Mouse (Mus musculus) T-helper 17 cell (primary cell): ENCODE data around the gene Asphd2.
"Not testable (repeated sequence)": the region's sequence is repeated elsewhere in the genome, so short reads cannot be mapped to it uniquely, and the experiment has no call there.

Source experiments
- in situ Hi-C, 2 experiments: fragments of 300-600 bp; cut with MboI, MseI; formaldehyde crosslinking; loops; 1 replicate in 1 of 2; 2 replicates in 1 of 2; pipeline ENCODE4 v1.15.1; 2025; ENCODE audit warnings: high pct_unique_total_duplicates in 2 of 2

Gene Asphd2

DNA sequence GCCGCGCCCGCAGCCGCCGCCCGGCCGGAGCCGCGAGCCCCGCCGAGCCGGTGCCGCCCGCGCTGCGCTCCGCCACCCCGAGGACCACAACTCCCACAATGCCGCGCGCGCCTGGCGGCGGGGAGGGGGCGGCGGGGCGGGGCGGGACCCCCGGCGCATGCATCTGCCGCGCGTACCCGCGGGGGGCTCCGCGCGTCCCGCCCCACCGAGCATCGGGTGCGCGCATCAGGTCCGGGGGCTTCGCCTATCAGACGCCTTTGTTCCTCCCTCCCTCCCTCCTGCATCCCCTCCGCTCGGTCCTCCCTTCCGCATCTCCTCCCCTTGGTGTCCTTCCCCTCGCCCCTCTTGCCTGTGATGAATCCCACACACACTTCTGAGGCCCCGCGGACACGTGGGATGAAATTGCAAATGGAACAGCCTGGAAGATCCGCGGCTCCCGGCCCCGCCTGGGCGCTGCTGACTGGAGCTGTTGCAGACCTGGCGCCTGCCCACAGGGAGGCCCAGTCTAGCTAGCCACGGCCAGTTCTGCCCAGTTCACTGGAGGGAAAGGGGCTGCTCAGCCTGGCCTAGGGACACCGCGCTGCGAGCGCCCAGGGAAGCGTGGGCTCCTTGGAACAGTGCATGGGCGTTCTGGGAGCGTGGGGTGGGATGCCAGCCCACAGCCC lies at the start of gene Asphd2:
Asphd2 (minus strand) TSS at position 88 of the 665 bp plus-strand sequence.
- in situ Hi-C loops: no loop called here

DNA sequence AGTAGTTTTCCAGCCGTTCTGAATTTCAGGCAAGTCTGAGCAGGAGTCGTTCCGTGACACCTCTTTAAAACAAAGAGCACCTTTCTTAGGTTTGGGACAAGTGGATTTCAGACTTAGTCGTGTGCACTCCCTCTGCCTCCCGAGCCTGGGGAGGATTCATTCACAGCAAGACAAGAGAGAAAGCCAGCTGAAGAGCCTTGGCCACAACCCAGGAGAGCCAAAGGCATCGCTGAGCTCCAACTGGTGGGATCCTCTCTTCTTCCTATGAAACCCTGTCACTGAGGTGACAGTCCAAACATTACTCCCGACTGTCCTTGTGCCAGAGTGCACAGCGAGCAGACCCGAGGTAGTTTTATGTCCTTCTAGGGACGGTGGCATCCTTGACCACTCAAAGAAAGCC lies 43.9 kb upstream of the Asphd2 start:
- in situ Hi-C loops: no loop called here

DNA sequence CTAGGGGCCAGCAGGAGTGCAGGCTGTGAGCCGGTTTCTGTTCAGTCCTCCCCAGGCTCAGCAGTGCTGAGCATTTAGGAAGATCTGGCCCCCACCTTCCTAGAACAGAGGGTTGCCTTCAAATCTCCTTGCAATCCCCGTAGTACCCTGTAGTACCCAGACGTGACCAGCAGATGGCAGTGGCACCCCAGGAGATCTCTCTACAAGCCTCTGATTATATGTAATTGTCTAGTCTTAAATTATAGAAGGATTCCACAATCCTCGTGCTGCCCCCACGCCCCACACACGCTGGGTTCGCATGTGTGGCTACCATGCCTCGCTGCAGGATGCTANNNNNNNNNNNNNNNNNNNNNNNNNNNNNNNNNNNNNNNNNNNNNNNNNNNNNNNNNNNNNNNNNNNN lies 38.3 kb upstream of the Asphd2 start:
- in situ Hi-C loops: no loop called here

DNA sequence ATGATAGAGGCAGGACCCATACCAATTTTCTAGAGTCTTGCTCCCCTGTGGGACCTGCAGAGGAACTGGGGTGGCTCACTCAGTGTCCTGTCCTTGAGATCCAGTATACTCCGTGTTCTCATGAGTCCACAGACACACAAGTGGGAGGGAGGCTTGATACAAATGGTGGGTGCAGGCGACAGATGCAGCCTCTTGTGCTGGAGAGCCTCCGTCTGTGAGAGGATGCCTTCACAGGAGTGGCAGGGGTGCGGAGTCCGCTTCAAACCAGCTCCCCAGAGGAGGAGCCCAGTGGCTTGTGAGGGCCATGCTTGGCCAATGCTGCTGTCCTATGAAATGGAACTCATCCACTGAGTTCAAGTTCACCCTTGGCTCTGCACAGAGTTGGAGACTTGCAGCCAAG lies 37.4 kb upstream of the Asphd2 start:
- in situ Hi-C loops: no loop called here

DNA sequence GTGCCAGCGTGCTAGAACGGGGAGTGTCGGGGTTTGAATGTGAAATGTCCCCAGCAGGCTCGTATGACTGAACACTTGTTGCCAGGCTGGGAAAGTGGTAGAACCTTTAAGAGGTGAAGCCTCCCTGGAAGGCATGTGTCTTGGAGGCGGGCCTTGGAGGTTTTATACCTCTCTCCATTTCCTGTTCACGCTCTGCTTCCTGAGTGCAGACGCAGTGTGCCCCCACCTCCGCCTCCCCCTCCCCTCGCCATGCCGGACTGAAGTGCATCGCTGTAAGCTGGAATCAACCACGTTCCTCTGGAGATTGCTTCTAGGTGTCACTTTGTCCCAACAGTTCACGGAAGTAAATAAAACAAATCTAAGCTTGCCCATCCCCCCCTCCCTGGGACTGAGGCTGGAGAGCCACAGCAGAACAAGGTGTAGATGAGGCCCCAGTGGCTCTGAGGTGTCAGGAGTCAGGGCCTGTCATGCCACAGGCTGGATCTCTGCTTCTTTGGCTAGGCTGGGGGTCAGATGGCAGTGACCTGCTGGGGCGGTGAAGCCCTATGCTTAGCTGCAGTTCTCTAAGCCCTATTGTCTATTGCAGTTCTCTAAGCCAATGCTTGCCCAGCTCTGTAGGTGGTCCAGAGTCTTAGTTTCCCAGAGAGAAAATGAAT lies 36.6 kb upstream of the Asphd2 start:
- in situ Hi-C loops: no loop called here

DNA sequence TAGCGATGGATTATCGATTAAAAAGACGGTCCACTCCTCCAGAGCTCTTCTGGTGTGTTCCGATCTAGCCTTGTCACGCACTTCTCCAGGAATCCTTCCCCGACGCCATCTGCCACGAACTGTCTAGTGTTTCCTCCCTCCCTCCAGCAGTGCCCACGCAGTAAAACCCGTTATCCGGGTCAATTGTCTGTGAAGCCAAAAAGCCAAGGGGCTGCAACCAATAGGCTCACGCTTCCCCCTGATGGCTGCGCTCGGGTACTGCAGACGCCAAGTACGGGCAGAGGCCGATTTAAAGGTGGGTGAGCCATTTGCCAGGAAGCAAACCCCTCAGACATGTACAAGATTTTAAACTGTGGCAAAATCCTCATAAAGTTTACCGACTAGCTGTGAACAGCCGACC lies 34.3 kb upstream of the Asphd2 start:
- in situ Hi-C loops: no loop called here

DNA sequence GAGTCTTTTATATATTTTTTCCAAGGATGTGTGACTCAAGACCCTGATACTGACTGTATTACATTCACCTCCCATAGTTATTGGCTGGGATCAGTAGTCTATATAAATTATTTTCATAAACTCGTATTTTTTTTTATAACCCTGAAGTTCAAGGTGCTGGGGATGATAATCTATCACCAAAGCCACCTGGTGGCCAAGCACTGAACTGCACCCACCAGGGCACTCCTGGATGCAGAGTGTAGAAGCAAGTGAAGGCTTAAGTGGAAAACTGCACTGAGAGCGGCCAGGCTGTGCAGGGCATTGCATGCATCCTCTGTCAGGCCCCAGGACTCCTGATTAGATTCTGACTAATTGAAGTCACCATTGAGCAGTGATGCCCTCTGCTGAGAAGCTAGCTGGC lies 32.6 kb upstream of the Asphd2 start:
- in situ Hi-C loops: no loop called here

DNA sequence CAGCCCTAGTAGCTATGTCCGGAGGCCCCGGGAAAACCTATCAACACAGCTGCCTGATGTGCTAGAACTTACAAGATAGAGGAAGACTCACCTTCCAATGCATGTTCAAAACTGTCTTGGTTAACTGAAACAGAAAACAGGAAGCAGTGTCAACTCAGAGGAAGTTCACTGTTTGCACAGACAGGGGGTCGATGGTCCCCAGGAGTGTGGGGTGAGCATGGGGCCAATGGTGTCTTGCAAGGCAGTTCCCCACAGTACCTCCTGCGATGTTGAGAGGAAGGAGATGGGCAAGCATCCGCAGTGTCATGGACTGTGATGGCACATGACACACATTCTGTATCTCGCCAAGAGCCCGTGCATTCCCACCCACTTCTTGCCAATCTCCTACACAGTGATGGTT lies 32.0 kb upstream of the Asphd2 start:
- in situ Hi-C loops: no loop called here

DNA sequence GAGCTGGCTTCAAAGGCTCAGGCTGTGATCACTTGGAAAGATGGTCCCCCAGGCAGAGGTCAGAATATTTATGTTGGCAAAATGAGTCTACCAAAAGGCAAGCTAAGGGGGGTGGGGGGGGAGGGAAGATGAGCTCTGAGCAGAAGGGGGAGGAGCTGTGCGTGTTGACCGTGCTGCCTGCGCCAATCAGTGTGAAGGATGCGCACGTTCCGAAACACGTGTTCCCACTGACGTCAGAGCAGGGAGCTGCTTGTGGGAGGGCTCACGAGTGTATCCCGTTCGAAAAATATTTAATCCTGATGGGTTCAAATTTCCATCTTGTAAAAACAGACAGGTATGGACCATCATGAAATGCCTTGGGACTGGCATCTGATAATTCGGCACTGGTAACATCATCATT lies 24.9 kb upstream of the Asphd2 start:
- in situ Hi-C loops: no loop called here

DNA sequence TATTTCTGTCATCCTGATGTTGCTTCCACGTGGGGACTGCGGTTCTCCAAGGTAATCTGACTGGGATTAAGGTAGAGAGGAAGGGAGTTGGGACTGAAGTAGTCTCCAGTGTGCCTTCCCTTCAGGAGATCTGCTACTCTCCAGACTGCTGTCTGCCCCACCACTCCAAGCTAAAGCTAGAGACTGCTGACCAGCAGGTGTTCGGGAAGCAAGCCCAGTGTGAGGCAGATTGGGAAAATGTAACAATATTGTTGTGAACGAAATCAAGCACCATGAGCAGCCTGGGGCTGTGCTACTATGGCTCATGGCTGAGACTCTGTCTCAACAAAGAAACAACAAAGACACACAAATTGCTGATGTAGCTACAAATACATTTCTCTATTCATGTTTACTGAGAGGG lies 23.4 kb upstream of the Asphd2 start:
- in situ Hi-C loops: no loop called here

DNA sequence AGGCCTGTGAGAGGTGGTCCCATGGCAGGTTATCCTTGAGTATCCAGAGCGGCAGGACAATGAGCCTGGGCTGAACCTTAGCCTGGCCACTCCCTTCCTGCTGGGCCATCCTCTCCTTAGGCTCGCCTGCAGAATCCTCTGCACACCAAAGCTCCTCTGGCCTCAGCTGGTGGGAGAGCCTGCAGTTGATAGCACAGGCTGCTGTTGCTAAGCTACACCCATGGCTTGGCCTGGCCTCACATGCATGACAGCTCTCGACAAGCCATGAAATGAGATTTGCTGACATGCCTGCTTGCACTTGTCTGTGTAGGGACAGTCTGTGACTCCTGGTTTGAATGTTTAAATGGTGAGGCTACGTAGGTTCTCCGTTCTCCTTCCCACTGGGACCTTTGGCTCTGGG lies 22.0 kb upstream of the Asphd2 start:
- in situ Hi-C loops: no loop called here

DNA sequence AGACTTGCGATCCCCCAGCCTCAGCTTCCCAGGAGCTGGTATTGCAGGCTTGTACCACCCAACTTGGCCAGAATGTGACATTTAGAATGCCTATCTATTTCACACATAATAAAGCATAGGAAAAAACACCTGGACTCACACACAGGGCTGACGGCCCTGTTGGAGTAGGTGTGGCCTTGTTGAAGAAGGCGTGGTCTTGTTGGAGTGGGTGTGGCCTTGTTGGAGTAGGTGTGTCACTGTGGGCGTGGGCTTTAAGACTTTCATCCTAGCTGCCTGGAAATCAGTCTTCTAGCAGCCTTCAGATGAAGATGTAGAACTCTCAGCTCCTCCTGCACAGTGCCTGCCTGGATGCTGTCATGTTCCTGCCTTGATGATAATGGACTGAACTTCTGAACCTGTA lies 18.1 kb upstream of the Asphd2 start:
- in situ Hi-C loops: not testable (repeated sequence)

DNA sequence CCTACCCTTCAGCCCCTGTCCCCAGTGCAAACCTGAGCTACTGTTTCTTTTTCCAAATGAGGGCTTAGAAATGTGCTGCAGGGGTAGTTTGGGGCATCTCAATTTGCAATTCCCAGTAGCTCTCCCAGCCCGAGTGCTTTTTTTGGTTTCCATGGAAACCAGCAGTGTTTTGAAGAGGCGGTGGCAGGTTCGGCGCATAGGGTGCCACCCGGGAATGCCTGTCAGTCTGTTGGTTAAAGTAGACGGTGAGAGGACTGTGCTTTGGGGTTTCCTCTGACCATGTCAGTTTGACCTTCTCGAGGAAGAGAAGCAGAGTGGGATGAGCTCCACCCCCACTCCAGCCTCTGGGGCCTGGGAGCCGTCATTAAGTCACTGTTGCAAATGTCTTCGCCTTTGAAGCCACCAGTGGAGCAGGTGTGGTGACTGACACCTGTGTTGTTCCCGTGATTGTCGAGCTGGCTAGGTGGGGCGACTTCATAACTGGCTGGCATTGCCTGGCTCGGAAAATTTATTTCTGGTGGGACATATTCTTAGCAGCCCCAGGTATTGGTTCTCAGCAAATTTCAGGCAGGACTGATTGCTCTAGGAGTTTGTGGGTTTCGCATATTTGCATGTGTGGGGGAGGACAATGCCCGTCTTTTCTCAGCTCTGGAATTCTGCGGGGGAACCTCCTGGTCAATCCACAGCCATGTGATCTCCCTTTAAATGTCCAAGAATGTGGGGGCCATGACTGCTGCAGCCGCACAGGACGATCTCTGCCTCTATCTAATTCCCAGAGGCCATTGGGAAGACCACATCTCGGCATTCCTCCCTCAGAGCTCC lies 17.1 kb upstream of the Asphd2 start:
- in situ Hi-C loops: no loop called here

DNA sequence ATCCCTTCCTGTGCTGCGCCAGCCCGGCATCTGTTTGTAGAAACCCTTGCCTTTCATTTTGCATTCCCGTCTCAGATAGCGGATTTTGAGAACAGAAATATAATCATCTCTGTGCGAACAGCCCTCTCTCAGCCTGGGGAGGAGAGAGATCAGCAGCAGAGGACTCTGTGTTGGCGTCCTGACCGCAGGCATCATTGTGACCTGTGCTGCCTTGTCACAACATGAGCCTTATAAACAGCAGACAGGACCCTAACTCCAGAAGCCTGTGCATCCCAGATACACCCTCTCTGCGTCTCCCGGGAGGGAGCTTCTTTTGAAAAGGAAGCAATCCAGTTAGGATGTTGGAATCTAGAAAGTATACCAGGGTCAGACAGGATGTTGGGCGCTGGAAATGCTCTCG lies 16.4 kb upstream of the Asphd2 start:
- in situ Hi-C loops: no loop called here

DNA sequence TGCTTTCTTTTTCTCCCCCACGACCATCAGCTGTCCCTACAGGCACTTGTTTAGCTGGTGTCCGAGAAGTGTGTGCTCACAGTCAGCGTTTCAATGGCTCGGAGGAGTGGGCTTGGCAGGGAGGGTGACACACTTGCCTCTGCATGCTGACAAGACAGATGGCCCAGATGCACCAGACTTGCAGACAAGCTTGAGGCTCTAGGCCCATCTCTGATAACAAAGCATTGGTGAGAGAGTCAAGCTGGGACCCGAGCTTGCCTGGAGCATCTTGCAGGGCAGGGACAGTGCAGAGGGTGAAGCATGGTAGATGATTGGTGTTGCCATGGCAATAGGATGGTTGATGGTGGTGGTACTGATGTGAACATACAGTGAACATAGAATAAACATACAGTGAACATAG lies 14.6 kb upstream of the Asphd2 start:
- in situ Hi-C loops: no loop called here

DNA sequence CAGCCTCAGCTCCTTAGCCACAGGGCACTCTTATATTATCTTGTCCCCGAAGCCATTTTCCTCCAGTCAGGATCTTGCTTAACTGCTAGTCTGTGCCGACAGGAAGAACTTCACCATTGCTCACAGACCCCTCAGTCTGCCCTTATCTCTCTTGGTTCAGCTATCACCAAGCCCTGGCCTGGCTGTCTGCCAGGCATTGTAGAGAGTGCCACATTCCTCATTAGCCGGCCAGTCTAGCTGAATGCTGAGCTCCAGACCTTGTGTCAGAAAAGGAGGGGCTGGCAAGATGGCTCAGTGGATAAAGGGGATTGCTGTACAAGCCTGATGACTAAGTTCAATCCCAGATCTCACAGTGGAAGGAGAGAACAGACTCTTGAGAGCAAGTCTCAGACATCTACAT lies 11.4 kb upstream of the Asphd2 start:
- in situ Hi-C loops: no loop called here

DNA sequence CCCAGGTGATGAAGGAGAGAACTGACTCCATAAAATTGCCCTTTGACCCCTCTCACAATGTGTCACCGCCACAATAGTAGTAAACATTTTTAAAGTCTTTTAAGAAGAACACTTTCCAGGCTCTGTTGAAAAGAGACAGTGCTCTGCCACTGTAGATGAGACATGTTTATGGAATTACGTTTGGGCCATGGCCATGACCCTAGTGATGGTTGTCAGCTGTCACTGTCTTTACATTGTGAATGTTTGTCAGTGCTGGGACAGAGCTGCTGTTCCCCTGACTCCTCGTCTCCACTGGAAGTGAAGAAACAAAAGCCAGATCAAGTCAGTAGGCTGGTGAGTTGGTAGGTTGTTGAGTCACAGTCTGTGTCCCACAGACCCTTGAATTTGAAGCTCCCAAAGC lies 7.8 kb upstream of the Asphd2 start:
- in situ Hi-C loops: no loop called here

DNA sequence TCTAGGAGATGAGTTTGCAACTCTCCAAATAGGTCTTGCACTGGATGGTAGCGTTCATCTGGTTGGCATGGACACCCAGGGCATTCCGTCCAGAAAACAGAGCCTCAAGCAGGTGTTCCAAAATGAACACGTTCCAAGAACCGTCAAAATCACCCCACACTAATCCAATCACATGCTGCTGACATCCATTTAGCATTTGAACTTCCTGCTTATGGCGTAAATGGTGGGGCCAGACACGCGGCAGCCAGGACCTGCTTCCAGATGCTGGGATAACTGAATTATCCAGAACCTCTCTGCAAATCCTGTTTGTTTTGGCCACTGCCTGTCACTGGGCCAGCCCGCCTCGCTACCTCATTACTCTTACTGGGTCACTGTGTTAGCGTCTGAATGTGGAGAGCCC lies 4.6 kb upstream of the Asphd2 start:
- in situ Hi-C loops: no loop called here

DNA sequence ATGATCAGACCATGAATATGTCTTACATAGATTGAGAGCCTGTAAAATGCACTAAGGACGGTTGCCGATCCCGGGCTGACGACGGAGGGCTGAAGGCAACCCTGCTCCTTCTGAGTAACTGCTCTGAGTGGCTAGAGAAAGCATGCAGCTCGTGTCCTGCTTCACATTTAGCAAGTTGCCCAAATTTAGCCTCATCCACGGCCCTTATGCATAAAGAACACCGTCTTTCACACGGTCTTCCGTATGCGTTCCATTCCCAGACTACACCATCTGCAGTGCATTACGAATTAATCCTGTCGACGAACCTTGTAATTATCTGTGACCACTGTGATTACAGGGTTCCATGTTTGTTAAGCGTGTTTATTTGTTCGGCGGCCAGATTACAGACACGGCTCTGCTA lies 1.4 kb upstream of the Asphd2 start:
- in situ Hi-C loops: no loop called here

DNA sequence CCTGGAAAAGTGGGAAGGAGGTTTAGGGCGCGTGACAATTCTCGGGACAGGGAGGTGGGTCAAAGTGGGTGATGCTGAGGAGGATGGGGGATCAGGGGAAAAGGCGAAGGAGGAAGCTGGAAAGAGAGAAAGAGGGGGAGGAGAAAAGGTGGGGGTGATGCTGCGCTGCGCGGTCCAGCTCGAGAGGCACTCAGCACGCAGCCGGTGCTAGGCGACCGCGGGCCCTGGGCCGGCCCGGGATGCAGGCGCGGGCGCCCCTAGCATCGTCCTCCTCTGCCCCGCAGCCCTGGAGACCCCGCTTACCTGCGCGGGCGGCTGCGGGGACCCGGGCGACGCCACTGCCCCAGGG lies 277 bp downstream of the Asphd2 start:
- in situ Hi-C loops: no loop called here

DNA sequence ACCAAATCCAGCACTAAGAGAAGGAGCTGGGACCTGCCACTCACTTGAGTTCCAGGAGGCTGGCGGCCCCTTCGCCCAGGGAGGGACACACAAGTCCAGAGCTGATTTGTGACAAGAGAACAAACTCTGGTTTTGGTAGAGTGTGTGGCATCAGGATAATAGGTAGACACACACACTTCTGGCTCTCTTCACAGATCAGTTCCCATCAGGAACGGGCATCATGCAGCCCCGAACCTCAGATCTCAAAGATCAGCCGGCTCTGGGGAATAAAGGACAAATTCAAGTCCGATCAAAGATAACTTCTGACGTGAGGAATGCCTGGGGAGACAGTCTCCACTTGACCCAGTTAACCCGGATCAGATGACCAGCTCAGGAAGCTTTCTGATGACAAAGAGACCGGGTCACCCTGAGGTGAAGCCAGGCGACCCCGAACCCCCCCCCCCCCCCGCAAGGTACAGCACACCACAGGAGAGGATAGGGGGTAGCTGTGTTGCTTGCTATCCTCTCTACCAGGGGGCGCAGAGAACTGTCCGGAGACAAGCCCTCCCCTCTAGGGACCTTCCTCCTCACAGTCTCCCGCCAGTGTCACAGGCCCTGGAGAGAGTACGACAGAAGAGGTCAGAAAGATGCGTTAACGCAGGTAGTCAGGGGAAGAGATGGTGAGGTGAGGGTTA lies 788 bp downstream of the Asphd2 start:
- in situ Hi-C loops: no loop called here

DNA sequence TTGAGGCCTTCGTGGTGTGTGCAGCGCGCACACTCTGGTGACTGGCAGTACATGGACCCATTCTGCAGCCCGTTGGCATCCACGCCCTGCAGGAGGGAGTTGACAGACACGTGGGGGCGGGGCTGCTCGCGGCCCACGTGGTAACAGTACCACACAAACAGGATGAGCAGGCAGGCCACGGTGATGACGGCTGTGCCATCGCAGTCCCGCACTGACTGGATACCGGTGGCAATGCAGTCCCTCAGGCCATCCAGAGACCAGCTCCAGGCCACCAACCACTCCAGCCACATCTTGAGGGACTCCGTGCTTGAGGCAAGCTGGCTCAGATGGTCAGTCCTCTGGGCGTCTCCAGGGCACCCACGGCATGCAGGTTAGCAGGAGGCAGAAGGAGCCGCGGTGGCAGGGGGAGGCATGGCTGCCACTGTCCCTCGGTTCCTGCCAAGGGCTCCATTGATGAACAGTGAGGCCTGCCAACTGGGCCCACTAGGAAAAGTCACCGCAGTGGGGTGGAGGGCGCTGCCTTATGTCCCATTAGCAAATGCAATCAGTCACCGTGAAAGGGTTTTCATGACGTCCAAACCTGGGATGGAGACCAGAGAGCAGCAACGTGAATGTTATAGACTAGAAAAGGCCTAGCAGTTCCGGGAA lies 2.9 kb downstream of the Asphd2 start:
- in situ Hi-C loops: no loop called here
